Mouse (Mus musculus) cerebellum, adult 2 months (tissue): ENCODE measurements at regions not wholly inside any gene's neighbourhood (a gene's known extent, or its start where the extent isn't known, plus 50 kb on each side); places are given as distances from the start of the nearest gene placed in this dataset.

Experiments used
- CTCF ChIP-seq: fragments of 200-500 bp; IDR thresholded peaks from 2 replicates; pipeline ENCODE4 v1.5.1; 2011; ENCODE audit warnings: low read depth, mild to moderate bottlenecking, control low read depth, low read length, moderate library complexity, borderline replicate concordance; ENCODE audit not compliant: insufficient read depth
- POLR2A ChIP-seq: fragments of 200-500 bp; IDR thresholded peaks from 2 replicates; pipeline ENCODE4 v1.6.1; 2011; ENCODE audit warnings: low read length, control low read depth, borderline replicate concordance; ENCODE audit not compliant: insufficient read depth

GRCm38 (mm10) chr15:96773656-96774055, 74.1 kb upstream of the Slc38a2 start:
- TF ChIP-seq CTCF (no peak), POLR2A (no peak)
